Mouse (Mus musculus): Measurements from ENCODE around the gene Mfsd6l. TPM values are rescaled to one million over a fixed set of nuclear protein-coding genes. Genes with fewer than 3 reads are reported as not detected.

Gene Mfsd6l
- total RNA-seq (2021): not detected

DNA sequence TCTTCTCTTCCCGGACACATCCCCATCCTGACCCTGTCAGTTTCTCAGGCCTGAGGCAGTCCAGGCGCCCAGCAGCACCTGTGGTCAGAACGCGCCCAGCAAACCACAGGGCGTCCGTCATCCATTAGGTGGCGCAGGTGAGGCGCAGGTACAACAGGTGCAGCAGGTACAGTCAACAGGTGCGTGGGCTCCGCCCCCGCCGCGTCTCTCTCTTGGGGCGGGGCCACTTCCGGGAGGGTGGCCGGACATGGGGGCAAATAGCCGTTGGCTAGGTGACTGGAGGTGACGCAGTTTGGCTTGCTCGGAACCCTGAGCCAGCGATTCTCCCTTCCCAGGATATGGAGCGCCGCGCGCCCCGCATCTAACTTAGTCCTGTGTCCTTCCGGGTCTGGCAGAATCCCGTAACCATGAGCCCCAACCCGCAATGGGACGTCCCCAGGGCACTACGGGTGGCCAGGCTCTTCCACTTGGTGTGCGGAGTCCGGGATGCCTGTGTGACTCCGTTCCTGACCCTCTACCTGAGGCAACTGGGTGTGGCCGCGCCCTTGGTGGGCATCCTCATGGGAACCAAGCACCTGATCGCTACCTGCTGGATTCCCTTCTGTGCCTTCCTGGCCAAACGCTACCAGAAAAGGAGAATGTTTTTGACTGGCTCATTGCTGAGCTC lies at the start of gene Mfsd6l:
Gene Mfsd6l (plus strand): TSS at position 269 of the 667 bp plus-strand sequence.
- DNase-seq: no peak
- intact Hi-C loops (cut with DNase I): no loop called here

DNA sequence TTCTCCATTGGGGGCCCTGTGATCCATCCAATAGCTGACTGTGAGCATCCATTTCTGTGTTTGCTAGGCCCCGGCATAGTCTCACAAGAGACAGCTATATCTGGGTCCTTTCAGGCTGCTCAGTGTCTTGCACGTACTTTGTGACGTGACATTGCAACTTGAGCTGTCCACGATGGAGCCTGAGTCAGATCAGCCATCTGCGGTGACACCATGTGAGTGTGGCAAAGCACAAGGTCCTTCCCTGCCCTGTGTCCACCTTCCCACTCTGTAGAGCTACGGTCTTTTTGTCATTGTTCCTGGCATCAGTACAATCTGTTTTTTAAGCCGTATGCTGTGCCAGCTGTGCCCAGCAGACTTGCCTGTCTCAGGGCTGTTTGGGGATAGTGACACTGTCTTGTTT lies 48.7 kb upstream of the Mfsd6l start:
- intact Hi-C loops (cut with DNase I): no loop called here
- DNase-seq: no peak

DNA sequence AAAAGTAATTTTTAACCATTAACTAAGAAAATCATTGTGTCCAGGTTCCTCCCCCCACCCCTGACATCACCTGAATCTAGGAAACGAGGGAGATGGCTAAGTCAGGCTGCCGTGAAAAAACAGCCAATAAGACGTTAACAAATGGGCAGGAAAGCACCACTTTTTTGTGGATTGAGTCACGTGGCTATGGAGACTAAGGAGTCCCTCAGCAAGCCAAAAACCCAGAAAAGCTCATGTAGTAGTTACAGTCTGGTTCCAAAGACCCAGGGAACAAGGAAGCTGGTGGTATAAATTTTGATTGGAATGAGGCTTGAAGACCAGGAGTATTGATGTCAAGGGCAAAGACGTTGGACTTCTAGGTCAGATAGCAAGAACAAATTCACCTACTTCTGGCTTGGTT lies 47.4 kb upstream of the Mfsd6l start:
- DNase-seq: no peak
- intact Hi-C loops (cut with DNase I): no loop called here

DNA sequence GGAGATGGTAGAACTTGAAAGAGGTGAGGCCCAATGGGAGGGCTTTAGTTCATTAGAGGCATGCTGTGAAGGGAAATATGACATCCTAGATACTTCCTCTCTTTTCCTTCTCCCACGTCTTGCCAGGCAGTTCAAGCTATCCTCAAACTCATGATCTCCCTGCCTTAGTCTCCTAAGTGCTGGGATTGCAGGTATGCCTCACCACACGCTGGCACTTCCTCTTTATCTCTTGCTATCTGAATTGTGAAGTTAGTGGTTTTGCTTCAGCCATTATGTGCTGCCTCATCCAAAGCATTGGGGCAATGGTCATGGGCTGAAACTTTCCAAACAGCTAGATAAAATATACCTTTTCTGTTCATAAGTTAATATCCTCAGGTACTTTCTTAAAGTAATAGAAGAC lies 46.8 kb upstream of the Mfsd6l start:
- no peak for DNase-seq
- intact Hi-C loops (cut with DNase I): no loop called here

DNA sequence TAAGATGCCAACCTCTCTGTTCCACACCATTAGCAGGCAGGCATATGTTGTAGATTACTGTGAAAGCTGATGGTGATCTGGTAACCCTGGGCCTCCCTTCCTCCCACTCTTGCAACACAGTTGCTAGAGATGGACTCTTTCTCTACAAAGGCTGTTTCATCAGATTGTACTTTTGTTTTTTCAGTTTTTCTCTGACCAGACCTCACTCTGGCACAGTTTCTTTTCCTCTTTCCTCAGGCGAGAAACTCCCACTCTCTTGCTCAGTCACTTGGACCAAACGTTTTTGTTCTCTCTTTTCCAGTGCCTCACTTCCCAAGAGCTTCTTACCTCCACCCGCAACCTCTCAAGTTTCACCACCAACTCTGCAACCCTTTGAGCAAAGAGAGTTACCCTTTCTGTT lies 42.0 kb upstream of the Mfsd6l start:
- no peak for DNase-seq
- intact Hi-C loops (cut with DNase I): no loop called here

DNA sequence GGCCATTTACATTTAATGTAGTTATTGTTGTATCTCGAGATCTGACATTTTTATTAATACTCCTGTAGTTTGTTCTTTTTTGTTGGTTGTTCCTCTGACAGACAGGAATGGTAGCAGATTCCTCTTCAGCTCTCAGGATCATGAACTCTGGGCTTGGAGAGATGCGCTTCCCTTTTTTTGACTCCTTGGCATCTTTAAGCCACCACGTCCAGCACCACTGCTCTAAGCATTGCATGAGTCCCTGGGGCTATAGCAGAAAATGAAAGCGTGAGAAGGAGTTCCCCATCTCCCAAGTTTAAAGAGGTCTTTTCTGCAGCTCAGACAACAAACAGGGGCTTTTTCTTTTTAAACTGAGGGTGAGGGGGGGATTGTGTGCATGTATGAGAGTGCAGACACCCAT lies 36.6 kb upstream of the Mfsd6l start:
- intact Hi-C loops (cut with DNase I): no loop called here
- no peak for DNase-seq

DNA sequence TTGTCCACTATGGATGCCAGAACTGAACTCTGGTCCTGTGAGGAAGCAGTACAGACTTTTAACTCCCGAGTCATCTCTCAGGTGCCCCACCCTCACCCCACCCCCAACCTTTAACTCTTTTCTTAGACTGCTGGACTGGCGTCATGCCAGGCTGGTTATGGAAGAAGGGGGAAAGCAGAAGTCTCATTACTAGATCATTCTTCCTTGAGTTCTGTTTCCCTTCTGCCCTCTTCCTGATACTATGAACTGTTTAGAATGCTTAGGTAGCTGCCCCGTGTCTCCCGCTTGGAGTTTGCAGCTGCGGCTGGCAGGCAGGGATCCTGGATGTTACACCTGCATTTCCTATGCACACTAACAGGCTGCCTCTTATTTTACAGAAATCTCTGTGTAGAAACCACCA lies 36.2 kb upstream of the Mfsd6l start:
- intact Hi-C loops (cut with DNase I): no loop called here
- DNase-seq: no peak

DNA sequence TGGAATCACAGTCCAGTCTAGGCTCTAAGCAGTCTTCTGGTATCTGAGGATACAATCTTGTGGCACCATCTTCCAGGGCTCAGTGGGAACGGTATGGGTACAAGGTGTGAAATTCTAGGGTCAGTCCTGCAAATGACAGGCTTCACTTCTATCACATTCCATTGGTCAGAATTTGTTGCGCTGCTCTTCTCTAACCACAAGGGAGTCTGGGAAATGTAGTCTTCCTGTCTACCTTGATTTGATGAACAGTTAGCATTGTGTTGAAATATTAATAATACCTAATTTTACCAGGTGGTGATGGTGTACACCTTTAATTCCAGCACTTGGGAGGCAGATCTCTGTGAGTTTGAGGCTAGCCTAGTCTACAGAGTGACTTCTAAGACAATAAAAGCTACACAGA lies 35.5 kb upstream of the Mfsd6l start:
- DNase-seq: no peak
- intact Hi-C loops (cut with DNase I): no loop called here

DNA sequence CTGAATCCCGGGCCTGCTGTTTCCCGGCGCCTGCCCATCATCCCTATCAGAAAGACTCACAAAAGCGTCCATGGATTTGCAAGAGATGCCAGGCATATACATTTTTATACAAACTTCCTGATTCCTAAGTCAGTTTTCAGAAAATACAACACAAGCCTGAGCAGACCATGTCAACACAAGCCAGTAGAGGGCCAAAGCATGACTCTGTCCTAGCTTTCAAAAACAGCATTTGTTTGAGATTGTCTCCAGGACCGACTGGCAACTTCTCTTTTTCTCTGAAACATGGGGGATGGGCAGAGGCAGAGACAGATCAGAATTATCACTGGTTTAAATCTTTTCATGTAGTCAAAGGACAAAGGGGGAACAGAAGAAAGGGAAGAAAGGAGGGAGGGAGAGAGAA lies 34.6 kb upstream of the Mfsd6l start:
- intact Hi-C loops (cut with DNase I): no loop called here
- DNase-seq: no peak

DNA sequence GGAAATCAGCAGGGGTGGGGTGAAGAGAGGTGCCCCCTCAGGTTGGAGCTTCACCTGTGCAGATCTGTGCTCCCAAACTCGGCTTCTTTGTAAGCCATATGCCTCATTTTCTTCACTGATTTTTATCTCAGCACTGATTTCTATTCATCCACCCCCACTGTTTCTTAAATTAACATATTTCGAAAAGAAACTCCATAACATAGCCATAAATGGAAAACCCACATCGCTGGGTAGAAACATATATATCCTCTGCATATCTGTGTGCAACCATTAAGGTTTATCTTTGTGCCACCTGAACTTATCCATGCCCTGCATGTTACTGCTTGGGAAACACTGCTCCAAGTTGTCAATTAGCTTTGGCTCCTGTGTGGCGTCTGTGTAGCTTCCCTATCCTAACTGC lies 29.5 kb upstream of the Mfsd6l start:
- intact Hi-C loops (cut with DNase I): loop anchor here (5.0 kb wide), 1 partner anchor 39 kb away; no protein-coding TSS in a partner anchor
- no peak for DNase-seq

DNA sequence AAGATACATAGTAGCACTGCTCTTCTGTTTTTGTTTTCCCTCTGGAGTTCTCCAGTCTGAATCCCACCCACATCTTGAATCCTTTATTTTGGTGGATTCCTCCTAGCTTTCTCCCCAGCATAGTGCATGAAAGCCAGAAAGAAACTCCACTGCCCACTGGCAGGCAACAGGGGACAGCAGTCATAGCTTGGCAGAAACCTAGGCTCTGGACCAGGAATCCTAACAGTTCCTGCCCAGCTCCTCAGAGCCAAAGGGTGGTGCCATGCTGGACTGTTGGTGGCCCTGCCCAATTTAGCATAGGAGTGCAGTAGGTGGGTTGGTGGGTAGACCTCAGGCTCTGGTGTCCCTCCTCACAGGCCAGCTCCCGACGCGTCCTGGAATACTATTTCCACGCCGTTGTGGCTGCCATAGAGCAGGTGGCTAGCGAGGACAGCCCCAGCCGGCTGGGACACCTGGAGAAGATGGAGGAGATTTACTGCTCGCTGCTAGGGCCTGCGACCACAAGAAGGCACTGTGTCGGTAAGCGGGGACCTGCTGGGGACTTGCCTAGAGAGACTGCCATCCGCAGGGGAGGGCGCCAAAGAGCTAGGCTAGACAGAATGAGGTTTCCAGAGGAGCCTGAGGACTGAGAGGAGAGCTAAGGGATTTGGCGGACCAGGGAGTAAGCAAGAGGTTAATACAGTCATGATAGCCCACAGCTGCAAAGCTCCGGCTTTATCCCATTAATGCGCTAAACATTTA lies 24.8 kb upstream of the Mfsd6l start:
- peak; percentile 48 to 49 for DNase-seq
- intact Hi-C loops (cut with DNase I): loop anchor here (2.0 kb wide), 1 partner anchor 34 kb away; no protein-coding TSS in a partner anchor

DNA sequence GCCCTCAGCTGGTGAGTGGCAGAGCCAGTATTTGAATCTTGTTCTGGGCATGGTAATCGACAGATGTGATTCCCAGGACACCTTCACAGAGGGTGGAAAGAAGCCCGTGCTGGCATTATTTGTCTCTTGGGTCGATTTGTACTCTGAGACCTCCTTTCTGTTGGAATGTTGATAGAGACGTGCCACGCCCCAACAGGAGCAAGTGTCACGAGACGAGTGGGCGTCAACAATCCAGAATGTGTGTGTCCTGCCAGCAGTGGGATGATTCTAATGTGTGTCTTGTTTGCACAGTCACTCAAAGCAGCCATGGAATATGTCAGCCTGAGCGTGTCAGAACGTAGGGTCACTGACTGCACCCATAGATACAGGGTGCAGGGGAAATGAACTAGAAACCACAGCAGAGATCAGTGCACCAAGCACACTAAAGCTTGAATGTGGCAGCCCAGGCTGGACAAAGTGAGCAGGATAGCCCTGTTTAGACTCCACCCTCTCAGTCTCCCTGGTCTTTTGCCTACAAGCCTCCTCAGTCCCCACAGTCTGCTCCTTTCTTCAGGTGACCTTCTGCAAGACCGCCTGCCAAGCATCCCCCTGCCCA lies 23.9 kb upstream of the Mfsd6l start:
- intact Hi-C loops (cut with DNase I): loop anchor here (2.0 kb wide), 1 partner anchor 35 kb away; no protein-coding TSS in a partner anchor
- no peak for DNase-seq

DNA sequence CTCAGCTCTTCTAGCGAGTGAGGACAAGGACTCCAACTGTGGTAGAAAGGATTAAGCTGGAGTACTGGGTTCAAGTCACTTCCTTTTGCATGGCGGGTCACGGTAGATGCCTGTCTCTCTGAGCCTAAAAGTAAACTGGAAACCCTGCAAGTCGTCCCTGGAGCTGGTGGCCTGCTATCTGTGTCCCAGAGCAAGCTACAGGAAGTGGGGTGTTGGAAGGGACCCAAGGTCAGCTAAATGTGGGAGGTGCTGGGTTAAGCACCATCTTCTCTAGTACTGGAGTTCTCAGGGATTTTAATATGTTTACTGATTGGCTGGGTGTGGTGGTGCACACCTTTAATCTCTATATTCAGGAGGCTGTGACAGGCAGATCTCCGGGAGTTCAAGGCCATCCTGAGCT lies 23.2 kb upstream of the Mfsd6l start:
- intact Hi-C loops (cut with DNase I): no loop called here
- no peak for DNase-seq

DNA sequence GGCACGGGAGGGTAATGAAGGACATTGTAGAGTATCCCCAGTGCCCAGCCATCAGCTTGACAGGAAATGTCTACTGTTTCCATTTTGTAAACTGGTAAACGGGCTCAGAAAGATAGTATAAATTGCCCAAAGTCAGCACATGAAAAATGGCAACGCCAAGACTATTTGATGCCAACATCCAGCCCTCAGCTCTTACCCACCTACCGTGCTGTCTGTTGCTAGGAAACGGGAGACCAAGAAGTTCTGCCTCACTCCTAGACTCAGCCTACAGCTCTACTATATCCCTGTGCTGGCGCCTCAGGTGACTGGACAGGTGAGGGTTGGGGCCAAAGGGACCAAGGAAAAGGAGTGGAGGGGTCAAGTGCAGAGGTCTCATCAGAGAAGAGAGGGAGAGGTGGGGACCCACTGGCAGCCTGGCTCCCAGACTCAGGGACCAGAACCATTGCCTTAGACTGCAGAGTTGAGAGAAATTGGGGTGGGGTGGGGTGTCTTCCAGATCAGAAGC lies 22.0 kb upstream of the Mfsd6l start:
- intact Hi-C loops (cut with DNase I): no loop called here
- no peak for DNase-seq

DNA sequence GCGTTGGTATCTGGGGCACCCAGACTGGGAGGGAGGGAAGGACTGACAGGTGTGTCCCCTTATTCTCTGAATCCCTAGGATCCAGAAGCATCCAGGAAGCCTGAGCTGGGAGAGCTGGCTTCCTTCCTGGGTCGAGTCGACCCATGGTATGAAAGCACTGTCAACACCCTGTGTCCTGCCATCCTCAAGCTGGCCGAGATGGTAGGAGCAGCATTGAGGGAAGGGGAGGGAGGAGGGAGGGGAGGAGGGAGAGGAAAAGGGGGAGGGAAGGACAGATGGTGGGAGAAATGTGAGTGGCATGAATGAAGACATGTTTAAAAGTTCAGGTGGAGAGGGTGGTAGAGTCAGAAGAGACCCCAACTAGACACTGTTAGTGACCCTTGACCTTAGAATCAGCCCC lies 20.0 kb upstream of the Mfsd6l start:
- intact Hi-C loops (cut with DNase I): no loop called here

DNA sequence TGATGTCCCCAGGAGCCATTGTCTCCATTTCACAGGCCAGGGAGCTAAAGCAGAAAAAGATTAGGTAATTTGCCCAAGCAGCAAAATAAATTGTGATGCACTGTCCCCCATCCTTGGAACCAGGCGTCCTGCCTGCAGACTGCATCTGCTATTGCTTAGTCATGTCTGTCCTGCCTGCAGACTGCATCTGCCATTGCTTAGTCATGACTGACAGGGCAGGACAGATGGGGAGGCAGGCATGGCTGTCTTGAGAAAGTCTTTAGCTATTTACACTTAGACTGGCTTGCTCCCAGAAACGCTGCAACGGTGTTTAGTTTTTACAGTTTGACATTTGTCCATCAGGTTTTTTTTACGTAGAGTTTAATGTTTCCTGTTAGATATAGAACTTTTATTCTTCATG lies 19.5 kb upstream of the Mfsd6l start:
- DNase-seq: no peak
- intact Hi-C loops (cut with DNase I): no loop called here

More for the DNA sequence above, 20.0 kb upstream of the Mfsd6l start:
- no peak for DNase-seq

DNA sequence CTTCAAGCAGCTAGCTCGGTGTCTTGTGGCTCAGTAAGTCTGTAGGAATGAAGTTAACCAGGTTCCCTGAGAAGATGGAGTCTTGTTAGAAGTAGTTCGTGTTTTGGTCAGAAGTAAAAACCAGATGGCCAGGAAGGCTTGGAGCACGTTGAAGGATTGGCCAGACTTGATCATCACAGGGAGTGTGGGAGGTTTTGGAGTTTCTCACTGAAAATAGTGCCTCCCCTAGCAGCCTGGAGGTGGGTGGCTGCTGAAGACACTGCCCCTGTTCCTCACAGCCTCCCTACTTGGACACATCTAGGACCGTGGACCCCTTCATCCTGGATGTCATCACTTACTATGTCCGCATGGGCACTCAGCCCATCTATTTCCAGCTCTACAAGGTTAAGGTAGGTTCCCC lies 16.4 kb upstream of the Mfsd6l start:
- DNase-seq: no peak
- intact Hi-C loops (cut with DNase I): loop anchor here (5.0 kb wide), 1 partner anchor 338 kb away; no protein-coding TSS in a partner anchor

DNA sequence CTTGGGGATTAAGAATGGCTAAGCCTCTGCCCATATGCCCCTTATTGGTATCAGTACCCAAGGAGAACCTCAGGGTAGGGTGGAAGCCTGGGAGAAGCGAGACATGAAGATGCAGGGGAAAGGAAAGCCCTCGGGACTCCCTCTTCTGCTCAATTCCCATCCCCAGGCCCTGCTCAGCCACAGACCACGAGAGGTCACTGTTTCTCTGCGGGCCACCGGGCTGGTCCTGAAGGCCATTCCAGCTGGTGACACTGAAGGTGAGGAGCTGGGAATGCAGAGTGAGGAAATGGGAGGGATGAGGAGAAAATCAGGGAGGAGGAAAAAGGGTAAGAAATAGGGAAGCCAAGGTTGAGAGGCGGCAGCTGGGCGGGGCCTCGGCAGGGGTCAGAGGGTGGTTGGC lies 11.4 kb upstream of the Mfsd6l start:
- intact Hi-C loops (cut with DNase I): loop anchor here (2.0 to 5.0 kb wide), 2 partner anchors 16 to 333 kb away; no protein-coding TSS in a partner anchor
- peak; percentile 49 to 56 for DNase-seq

DNA sequence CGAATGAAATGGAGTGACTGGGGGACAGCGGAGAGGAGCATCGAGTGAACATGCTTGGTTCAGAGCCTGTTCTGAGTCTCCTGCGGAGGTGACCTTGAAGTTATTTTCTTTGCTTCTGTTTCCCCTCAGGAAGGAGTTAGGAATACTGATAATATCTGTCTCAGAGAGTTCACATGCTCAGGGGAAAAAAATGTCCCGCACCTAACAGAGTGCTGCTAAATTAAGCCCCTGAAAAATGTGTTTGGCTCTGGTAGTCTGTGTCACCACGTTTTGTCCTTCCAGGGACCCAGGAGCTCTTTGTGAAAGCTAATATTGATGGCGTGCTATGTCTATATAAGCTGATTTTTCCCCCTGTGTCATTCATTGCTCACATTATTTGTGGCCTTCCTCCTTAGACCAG lies 10.8 kb upstream of the Mfsd6l start:
- DNase-seq: no peak
- intact Hi-C loops (cut with DNase I): loop anchor here (2.0 kb wide), 1 partner anchor 16 kb away; no protein-coding TSS in a partner anchor

DNA sequence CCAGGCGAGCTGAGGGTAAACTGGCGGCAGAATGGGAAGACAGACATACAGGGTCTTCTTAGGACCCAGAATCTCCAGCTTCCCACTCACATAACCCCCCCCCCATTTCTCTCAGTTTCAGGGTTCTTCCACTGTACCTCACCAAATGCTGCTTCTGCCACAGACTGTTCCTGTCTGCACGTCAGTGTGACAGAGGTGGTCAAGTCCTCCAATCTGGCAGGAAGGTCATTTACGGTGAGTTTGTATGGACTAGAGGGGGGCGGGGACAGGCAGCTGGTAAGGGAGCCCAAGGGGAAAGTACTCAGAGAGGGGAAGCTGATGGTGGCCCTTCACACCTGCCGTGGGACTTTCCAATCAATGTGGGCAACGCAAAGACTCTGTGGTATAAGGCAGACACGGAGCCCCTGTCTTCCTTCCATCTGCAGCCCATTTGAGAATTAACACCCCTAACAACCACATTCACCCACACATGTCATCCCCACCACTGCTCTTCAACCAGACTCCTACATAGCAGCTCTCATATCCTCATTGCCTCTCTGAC lies 10.2 kb upstream of the Mfsd6l start:
- intact Hi-C loops (cut with DNase I): loop anchor here (2.0 kb wide), 1 partner anchor 15 kb away; no protein-coding TSS in a partner anchor
- DNase-seq: no peak

DNA sequence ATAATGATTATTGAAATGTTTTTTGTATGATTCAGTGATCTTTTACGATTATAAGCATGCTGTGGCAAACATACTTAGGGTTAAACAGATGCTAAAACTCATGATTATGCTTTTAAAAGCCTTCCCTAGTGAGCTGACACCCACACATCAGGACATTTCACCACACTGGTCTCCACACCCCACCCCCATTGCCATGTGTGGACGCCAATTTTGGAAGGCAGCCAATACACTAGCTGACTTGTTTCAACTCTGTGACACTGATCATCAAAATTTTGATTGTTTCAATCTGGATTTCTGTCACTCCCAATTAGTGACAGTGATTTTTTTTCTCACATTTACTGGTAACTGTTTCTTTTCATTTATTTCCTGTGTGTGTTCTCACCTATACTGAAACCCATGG lies 8.5 kb upstream of the Mfsd6l start:
- intact Hi-C loops (cut with DNase I): no loop called here
- DNase-seq: no peak

All from heart, postnatal 36 days (tissue).